Mouse (Mus musculus) bone marrow, adult 2 months (tissue): ENCODE data around the gene Phyhd1.

Experiments used
- CTCF ChIP-seq: fragments of 200-500 bp; IDR thresholded peaks from 2 replicates; pipeline ENCODE4 v1.5.1; 2011; ENCODE audit warnings: low read length, control low read depth; ENCODE audit not compliant: control insufficient read depth, insufficient read depth
- POLR2A ChIP-seq: fragments of 200-500 bp; IDR thresholded peaks from 2 replicates; pipeline ENCODE4 v1.6.1; 2011; ENCODE audit warnings: low read depth, mild to moderate bottlenecking, control low read depth, low read length, borderline replicate concordance; ENCODE audit not compliant: control insufficient read depth

- no peak for TF ChIP-seq CTCF
- TF ChIP-seq POLR2A: no peak
Observed at GRCm38 (mm10) chr2:30252521-30252920, 13.5 kb upstream of the Phyhd1 start.
